Mouse (Mus musculus) intestine, embryonic 14.5 days (tissue): ENCODE data around the gene Poc5. TPM values are rescaled to one million over a fixed set of nuclear protein-coding genes. Genes with fewer than 3 reads are reported as not detected.

ENCODE experiments used
- ATAC-seq: fragments of 200-750 bp; cut with Nextera tagmentation; replicated peaks from 2 replicates; pipeline ENCODE4 v1.8.0; 2017; ENCODE audit warnings: low read depth, moderate number of reproducible peaks, moderate TSS enrichment, moderate library complexity; ENCODE audit not compliant: low FRiP score, low TSS enrichment
- DNase-seq: peaks from one replicate; pipeline ENCODE4 v3.0.0-alpha.2; 2018; ENCODE audit warnings: low spot score
- H3K27ac ChIP-seq: fragments of 300-500 bp; sonication (generic); 2 replicates; pipeline ENCODE4 v1.5.1; 2014; ENCODE audit warnings: low read depth, mild to moderate bottlenecking, control low read depth
- H3K27me3 ChIP-seq: fragments of 300-500 bp; sonication (generic); replicated peaks from 2 replicates; pipeline ENCODE4 v1.6.1; 2014; ENCODE audit warnings: low read length, control low read depth; ENCODE audit not compliant: control insufficient read depth, insufficient read depth
- H3K36me3 ChIP-seq: fragments of 300-500 bp; sonication (generic); 2 replicates; pipeline ENCODE4 v1.6.1; 2014; ENCODE audit warnings: low read length, control low read depth; ENCODE audit not compliant: control insufficient read depth, insufficient read depth
- H3K4me1 ChIP-seq: fragments of 300-500 bp; sonication (generic); replicated peaks from 2 replicates; pipeline ENCODE4 v1.6.1; 2014; ENCODE audit warnings: low read length, control low read depth, mixed read lengths; ENCODE audit not compliant: control insufficient read depth, insufficient read depth
- H3K4me2 ChIP-seq: fragments of 300-500 bp; sonication (generic); 2 replicates; pipeline ENCODE4 v1.6.1; 2014; ENCODE audit warnings: low read length
- H3K4me3 ChIP-seq: fragments of 300-500 bp; sonication (generic); 2 replicates; pipeline ENCODE4 v1.5.1; 2014; ENCODE audit warnings: low read depth, low read length, control low read depth, mixed read lengths
- H3K9ac ChIP-seq: fragments of 300-500 bp; sonication (generic); 2 replicates; pipeline ENCODE4 v1.6.1; 2014; ENCODE audit warnings: mild to moderate bottlenecking, low read length
- H3K9me3 ChIP-seq: fragments of 300-500 bp; sonication (generic); 2 replicates; pipeline ENCODE4 v1.6.1; 2016; ENCODE audit warnings: low read length, control low read depth; ENCODE audit not compliant: control insufficient read depth
- WGBS: fragments of 180-500 bp; shearing (Covaris S2); extraction: QIAGEN DNeasy Blood & Tissue Kit; methylation state at CpG from one replicate; pipeline ENCODE4 v1.1.7; 2014; 5-methylcytosine and 5-hydroxymethylcytosine counted together
- polyA plus RNA-seq: library from polyadenylated mRNA; unstranded; fragments of >200 nt; fragmentation: Nextera tagmentation; extraction: Ambion mirVana; gene quantifications from 2 replicates; pipeline ENCODE4 v1.2.1, GENCODE M21; 2014

The Poc5 gene
- polyA plus RNA-seq, 1 experiment from 2014 or later: 14.1 TPM

DNA sequence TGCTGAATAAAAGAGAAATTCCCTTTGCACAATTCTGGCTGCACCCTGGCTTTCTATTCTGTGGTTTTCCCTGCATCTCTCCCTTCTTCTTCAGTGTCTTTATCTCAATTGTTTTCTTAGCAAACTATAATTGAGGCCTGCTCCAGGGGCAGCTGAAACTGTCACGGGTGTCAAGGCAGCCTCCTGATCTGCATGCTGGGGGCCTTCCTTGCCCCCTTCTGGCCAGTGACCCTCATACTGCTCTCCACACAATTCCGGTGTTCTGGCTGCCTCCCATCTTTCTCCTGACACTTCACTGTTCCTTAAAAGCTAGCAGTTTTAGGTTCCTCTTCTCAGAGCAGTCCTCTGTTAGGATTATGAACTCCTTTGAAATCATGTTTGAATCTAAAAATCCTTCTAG lies 1.2 kb downstream of the Poc5 start:
- H3K9me3 ChIP-seq: no peaks in the 10 kb centered on the region
- peaks cover 44% of the 10 kb centered on the region for H3K36me3 ChIP-seq
- ATAC-seq: no peak
- DNase-seq: no peak
- peak overlapping the region; percentile 82 for H3K4me3 ChIP-seq
- H3K4me1 ChIP-seq: peaks cover 9% of the 10 kb centered on the region
- no peaks in the 10 kb centered on the region for H3K27me3 ChIP-seq
- H3K4me2 ChIP-seq: peak overlapping the region; percentile 76
- no peak overlapping the region for H3K27ac ChIP-seq
- 28% methylated on average over 2 of the region's 2 CpGs for whole genome bisulfite sequencing
- peak overlapping the region; percentile 72 for H3K9ac ChIP-seq

DNA sequence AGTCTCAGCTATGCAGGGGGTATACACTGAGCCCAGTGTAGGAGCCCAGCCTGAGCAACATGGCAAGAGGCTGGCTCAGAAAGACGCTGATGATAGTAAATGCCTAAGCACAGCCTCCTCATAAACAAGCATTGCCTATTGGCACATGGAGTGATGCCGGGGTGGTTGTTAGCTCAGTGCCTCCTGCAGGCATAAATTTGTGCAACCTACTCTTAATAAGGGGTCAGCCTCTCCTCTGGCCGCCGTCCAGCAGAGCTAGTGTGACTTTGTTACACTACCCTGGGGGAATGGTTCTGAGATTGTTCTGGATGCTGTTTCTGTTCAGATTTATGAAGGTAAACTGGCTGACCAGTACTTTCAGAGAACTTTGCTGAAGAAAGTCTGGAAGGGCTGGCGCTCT lies 13.2 kb downstream of the Poc5 start:
- no peaks in the 10 kb centered on the region for H3K27me3 ChIP-seq
- no peak overlapping the region for H3K4me3 ChIP-seq
- no peaks in the 10 kb centered on the region for H3K9me3 ChIP-seq
- H3K36me3 ChIP-seq: peaks cover 96% of the 10 kb centered on the region
- no peak overlapping the region for H3K9ac ChIP-seq
- 92% methylated on average over 5 of the region's 5 CpGs for WGBS
- no peak overlapping the region for H3K27ac ChIP-seq
- H3K4me1 ChIP-seq: no peaks in the 10 kb centered on the region
- ATAC-seq: no peak
- DNase-seq: no peak
- H3K4me2 ChIP-seq: no peak overlapping the region

DNA sequence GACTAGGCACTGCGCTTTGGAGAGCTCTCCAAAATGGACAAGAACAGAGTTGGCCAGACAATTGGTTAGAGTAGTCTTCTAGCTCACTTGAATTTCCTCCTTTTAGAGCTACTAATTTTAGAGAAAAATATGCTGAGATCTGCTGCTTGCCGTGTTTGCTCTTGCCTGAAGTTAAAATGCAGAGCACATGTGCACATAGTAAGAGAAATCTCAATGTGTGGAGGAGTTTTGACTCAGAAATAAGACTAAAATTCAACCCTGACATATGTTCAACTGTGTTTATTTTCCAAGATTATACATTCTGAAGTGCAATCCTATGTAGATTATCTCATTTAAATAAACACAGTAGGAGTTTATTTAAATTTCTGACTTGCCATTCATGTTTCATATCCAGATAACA lies 17.4 kb downstream of the Poc5 start:
- no peaks in the 10 kb centered on the region for H3K4me1 ChIP-seq
- H3K36me3 ChIP-seq: peaks cover 76% of the 10 kb centered on the region
- no peak overlapping the region for H3K9ac ChIP-seq
- no peak for DNase-seq
- no peak overlapping the region for H3K4me3 ChIP-seq
- no peak overlapping the region for H3K4me2 ChIP-seq
- ATAC-seq: no peak
- no peaks in the 10 kb centered on the region for H3K27me3 ChIP-seq
- H3K9me3 ChIP-seq: no peaks in the 10 kb centered on the region
- WGBS: 86% methylated on average over 2 of the region's 2 CpGs
- H3K27ac ChIP-seq: no peak overlapping the region

DNA sequence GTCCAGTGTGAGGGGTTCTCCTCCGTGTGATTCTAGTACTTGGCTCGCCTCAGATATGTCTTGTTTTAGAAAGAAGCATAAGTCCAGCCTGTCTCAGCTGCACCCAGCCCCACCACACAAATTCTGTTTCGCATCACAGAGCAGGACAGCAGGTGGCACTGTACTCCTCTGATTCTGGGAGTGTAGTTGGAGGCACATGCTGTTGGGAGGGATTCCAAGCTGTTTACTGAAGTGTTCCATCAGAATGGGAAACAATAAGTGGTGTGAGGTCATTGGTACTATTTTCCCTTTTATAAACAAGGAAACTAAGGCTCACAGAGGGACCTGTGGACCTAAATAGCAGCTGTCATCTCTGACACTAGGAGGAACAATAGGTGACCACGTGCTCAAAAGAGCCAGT lies 18.9 kb downstream of the Poc5 start:
- Histone ChIP-seq H3K4me1 (no peaks in the 10 kb centered on the region), H3K9me3 (no peaks in the 10 kb centered on the region), H3K9ac (no peak overlapping the region), H3K27ac (no peak overlapping the region), H3K36me3 (peaks cover 77% of the 10 kb centered on the region), H3K4me2 (no peak overlapping the region), H3K4me3 (no peak overlapping the region), H3K27me3 (no peaks in the 10 kb centered on the region)
- WGBS: 81% methylated on average over 4 of the region's 4 CpGs
- DNase-seq (peak; percentile 74), ATAC-seq (0 out of 2 replicates have a peak, but pooled peaks have one; percentile 55)

DNA sequence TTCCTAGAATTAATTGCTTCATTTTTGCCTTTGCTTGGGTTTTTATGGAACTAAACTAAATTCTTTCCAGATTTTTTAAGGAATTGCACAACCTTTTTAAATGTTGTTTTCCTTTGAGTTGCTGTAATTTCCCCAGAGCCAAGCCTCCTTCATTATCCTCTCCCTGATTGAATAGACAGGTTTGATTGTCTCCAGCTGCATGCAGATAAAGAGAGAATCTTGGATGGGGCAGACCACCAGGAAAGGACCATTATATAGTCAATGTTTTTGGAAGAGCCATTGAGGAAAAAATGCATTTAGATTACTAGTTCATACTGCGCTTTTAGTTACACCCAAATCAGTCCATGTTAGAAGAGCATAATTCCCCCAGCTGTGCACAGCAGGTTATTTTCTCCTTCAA lies 20.7 kb downstream of the Poc5 start:
- H3K27me3 ChIP-seq: no peaks in the 10 kb centered on the region
- peaks cover 78% of the 10 kb centered on the region for H3K36me3 ChIP-seq
- no peak overlapping the region for H3K4me2 ChIP-seq
- no peaks in the 10 kb centered on the region for H3K9me3 ChIP-seq
- H3K27ac ChIP-seq: no peak overlapping the region
- 95% methylated on average over 1 of the region's 1 CpGs for WGBS
- H3K4me1 ChIP-seq: no peaks in the 10 kb centered on the region
- DNase-seq (no peak), ATAC-seq (no peak)
- H3K4me3 ChIP-seq: no peak overlapping the region
- no peak overlapping the region for H3K9ac ChIP-seq

DNA sequence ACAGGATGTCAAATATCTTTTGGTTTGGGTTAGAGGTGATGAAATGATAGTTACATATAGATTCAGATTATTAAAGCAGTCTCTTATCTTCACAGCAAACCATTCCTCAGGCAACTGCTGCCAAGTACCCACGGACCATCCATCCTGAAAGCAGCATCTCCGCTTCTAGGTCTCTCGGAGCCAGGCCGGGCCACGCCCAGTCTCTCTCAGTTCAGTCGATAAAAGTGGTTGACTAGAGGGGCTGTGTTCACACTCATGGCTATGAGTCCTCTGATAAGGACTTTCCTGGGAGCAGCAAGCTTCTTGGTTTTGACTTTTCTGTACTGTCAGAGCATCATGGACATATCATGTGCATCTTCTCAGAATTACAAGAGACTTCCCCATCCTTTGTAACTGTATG lies 26.3 kb downstream of the Poc5 start:
- Histone ChIP-seq H3K4me3 (no peak overlapping the region), H3K9me3 (no peaks in the 10 kb centered on the region), H3K4me2 (no peak overlapping the region), H3K4me1 (no peaks in the 10 kb centered on the region), H3K9ac (no peak overlapping the region), H3K36me3 (peaks cover 74% of the 10 kb centered on the region), H3K27me3 (no peaks in the 10 kb centered on the region), H3K27ac (no peak overlapping the region)
- WGBS: 87% methylated on average over 6 of the region's 6 CpGs
- DNase-seq: no peak
- no peak for ATAC-seq

DNA sequence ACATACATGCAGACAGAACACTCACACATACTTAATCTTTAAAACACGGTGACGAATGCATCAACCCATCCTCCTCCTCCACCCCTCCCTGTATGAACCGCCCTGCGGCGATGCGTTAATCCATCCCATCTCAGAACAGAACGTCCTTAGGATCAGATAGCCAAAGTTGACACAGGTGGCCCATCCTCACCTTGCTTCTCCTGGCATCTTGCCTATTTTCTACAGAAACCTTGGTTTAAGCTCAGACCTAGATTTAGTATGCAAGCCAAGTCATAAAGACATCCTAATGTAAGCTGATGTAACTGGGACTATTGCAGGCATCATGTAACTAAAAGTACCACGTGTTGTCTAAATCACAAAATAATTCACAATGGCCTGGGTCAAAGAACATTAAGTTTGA lies 28.3 kb downstream of the Poc5 start:
- Histone ChIP-seq H3K9ac (no peak overlapping the region), H3K4me3 (no peak overlapping the region), H3K36me3 (peaks cover 58% of the 10 kb centered on the region), H3K4me2 (no peak overlapping the region), H3K4me1 (no peaks in the 10 kb centered on the region), H3K27me3 (no peaks in the 10 kb centered on the region), H3K9me3 (no peaks in the 10 kb centered on the region), H3K27ac (no peak overlapping the region)
- DNase-seq (no peak), ATAC-seq (no peak)
- 92% methylated on average over 8 of the region's 8 CpGs for WGBS

DNA sequence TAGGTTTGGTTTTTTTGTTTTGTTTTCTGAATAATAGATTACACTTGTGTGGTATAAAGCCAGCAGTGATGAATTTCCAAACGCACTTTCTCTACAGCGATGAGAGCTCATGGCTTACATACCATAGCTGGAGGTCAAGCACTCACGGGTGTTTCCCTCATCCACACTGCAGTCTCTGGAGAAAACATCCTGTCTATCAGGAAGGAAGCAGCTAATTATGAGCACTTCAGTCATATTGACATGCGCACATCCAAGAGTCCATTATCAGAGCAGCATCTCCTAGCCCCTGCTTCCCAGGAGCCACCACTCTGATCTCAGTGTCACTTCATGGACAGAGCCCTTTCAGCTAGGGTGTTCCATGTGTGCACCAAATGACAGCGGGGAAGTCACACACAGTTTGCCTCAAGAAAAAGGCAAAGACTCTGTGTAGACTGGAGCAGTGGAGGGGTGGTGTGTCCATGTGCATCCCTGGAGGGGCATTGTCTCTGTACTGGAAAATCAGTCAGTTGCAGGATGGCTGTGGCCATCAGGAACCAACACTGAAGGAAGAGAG lies 29.2 kb downstream of the Poc5 start:
- Histone ChIP-seq H3K4me2 (no peak overlapping the region), H3K36me3 (peaks cover 51% of the 10 kb centered on the region), H3K4me1 (no peaks in the 10 kb centered on the region), H3K9me3 (no peaks in the 10 kb centered on the region), H3K4me3 (no peak overlapping the region), H3K27ac (no peak overlapping the region), H3K27me3 (no peaks in the 10 kb centered on the region), H3K9ac (no peak overlapping the region)
- no peak for ATAC-seq
- WGBS: 82% methylated on average over 5 of the region's 5 CpGs
- DNase-seq: no peak

DNA sequence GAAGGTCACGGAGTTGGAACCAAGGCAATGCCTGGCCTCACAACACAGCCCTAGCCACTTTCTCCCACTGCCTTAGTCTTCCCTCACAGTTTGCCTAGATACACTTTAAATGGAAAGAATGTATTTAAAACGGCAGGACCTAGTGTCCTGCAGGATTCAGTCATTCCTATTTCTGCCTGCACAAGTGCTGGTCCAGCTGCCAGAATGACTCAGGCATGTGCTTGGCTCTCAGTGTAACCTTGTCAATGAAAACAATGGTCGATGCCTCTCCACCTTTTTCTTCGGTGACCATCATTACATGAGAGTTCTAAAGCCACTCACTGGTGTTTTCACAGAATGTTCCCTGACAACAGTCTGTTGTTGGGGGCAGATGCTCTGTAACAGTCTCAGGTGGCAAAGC lies 30.4 kb downstream of the Poc5 start:
- H3K9me3 ChIP-seq: no peaks in the 10 kb centered on the region
- H3K9ac ChIP-seq: no peak overlapping the region
- no peak overlapping the region for H3K4me2 ChIP-seq
- no peak for ATAC-seq
- H3K36me3 ChIP-seq: peaks cover 40% of the 10 kb centered on the region
- H3K4me3 ChIP-seq: no peak overlapping the region
- no peak for DNase-seq
- WGBS: 90% methylated on average over 4 of the region's 4 CpGs
- no peaks in the 10 kb centered on the region for H3K27me3 ChIP-seq
- H3K4me1 ChIP-seq: no peaks in the 10 kb centered on the region
- H3K27ac ChIP-seq: no peak overlapping the region
